Mouse (Mus musculus): ENCODE data around the gene Olfr536. TPM values are rescaled to one million over a fixed set of nuclear protein-coding genes. Genes with fewer than 3 reads are reported as not detected.
"Not testable (repeated sequence)": the region's sequence is repeated elsewhere in the genome, so short reads cannot be mapped to it uniquely, and the experiment has no call there.

The Olfr536 gene
- total RNA-seq (2012; rRNA removed), result not detected in 2 replicates

DNA sequence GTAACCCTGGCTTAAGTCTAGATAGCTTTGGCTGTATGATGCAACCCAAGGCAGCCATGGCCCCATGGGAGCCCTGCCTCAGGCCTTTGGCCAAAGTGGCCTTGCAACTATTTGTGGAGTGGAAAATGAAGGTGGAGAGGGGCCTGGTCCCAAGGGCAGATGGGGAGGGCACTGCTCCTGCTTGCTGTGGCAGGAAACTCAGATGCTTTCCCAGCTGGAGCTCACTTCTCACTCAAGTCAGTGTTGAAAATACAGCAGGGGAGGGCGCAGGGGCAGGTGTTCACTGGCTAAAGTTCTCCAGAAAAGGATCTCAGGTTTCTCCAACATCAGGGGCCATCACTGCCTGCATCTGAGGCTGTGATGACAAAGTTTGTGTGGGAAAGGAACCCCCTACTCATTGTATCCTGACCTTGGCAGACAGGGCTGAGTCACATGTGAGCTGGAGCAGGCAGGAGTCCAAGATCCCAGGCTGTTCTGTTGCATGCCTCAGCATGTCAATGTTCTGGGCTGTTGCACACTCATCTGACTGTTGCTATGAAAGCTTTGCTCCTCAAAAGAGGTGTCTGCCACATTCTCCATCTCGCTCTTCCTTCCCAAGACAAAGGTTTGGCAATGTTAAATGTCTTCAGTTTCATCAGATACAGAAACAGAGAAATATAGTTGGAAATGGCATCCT, at the start of gene Olfr536:
Gene Olfr536 (minus strand): TSS at position 51 of the 676 bp plus-strand sequence.
- H3K36me3 ChIP-seq (ENCODE audit: control insufficient read depth, insufficient read depth, low read length, poor library complexity, severe bottlenecking), result not testable (repeated sequence)

DNA sequence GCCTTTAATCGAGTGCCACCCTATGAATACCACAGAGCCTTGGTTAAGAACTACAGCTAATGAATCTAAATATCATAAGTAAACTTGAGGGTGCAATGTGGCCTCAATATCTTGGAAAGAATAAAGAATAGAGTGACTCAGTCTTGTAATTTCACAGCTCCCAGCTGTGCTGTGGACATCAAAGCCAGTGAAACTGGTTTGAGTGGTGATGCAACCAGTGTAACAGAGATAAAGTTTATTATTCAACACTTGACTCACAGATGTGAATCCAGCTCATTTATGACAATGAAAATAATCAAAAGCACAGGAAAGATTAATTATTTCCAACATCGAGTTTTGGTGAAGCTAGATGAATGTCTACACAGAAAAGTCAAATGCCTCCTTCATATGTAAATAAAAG, 32.5 kb upstream of the Olfr536 start:
- DNase-seq (ENCODE audit: low read depth, low spot score), result no peak
- Histone ChIP-seq H3K4me3 (ENCODE audit: insufficient read depth in 1 of 2, low read depth in 1 of 2, low read length in 2 of 2, poor library complexity in 1 of 2, severe bottlenecking in 1 of 2) (no peak overlapping the region), H3K9me3 (ENCODE audit: control insufficient read depth, insufficient read depth, low read depth, low read length) (no peaks in the 10 kb centered on the region), H3K36me3 (ENCODE audit: control insufficient read depth, insufficient read depth, low read length, poor library complexity, severe bottlenecking) (no peaks in the 10 kb centered on the region), H3K4me1 (ENCODE audit: control insufficient read depth in 2 of 2, insufficient read depth in 2 of 2, low read length in 2 of 2, poor library complexity in 1 of 2) (no peaks in the 10 kb centered on the region), H3K27ac (ENCODE audit: insufficient read depth, low read depth, low read length, poor library complexity, severe bottlenecking) (no peak overlapping the region), H3K9ac (ENCODE audit: insufficient read depth, low read depth, low read length, poor library complexity, severe bottlenecking) (no peak overlapping the region)
- no peak for TF ChIP-seq ZC3H11A (IDR thresholded peaks at IDR 0.05; ENCODE audit: borderline replicate concordance, low read depth, low read length)
- no peak for TF ChIP-seq HCFC1 (IDR thresholded peaks at IDR 0.05; ENCODE audit: borderline replicate concordance, insufficient read depth, low read length)
- TF ChIP-seq CHD2 (IDR thresholded peaks at IDR 0.05; ENCODE audit: low read depth, low read length), result no peak
- no peak for TF ChIP-seq MAFK (IDR thresholded peaks at IDR 0.05; ENCODE audit: insufficient read depth, low read depth, low read length)
- TF ChIP-seq ZNF384 (IDR thresholded peaks at IDR 0.05; ENCODE audit: low read depth, low read length), result no peak
- in situ Hi-C loops (cut with MboI; ENCODE audit: low sequenced_read_pairs in 2 of 2, unreplicated experiment in 2 of 2), result no loop called here

More for the DNA sequence above, at the start of gene Olfr536:
- H3K4me3 ChIP-seq (ENCODE audit: insufficient read depth in 1 of 2, low read depth in 1 of 2, low read length in 2 of 2, poor library complexity in 1 of 2, severe bottlenecking in 1 of 2); H3K9me3 ChIP-seq (ENCODE audit: control insufficient read depth, insufficient read depth, low read depth, low read length); H3K9ac ChIP-seq (ENCODE audit: insufficient read depth, low read depth, low read length, poor library complexity, severe bottlenecking); in situ Hi-C loops (cut with MboI; ENCODE audit: low sequenced_read_pairs in 2 of 2, unreplicated experiment in 2 of 2); DNase-seq (ENCODE audit: low read depth, low spot score); H3K27ac ChIP-seq (ENCODE audit: insufficient read depth, low read depth, low read length, poor library complexity, severe bottlenecking); H3K4me1 ChIP-seq (ENCODE audit: control insufficient read depth in 2 of 2, insufficient read depth in 2 of 2, low read length in 2 of 2, poor library complexity in 1 of 2): not testable (repeated sequence)

DNA sequence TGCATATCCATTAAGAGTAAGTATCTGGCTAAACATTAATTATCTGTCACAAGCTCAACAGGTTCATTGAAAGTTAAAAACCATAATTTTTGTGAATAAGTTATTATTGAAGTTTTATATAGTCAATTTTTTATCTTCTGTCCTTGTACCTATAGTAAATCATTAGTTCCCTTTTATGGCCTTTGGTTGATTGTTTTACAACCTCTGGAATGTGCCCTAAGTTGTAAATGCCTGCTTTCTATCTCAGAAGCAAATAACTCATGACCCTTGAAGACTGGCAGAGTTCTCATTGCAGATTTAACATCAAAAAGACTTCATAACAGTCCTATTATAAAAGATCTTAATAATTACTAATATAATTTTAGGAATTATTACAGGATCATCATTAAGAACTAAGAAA, 12.5 kb downstream of the Olfr536 start:
- no peaks in the 10 kb centered on the region for H3K9me3 ChIP-seq (ENCODE audit: control insufficient read depth, insufficient read depth, low read depth, low read length)
- H3K9ac ChIP-seq (ENCODE audit: insufficient read depth, low read depth, low read length, poor library complexity, severe bottlenecking), result no peak overlapping the region
- no peaks in the 10 kb centered on the region for H3K4me1 ChIP-seq (ENCODE audit: control insufficient read depth in 2 of 2, insufficient read depth in 2 of 2, low read length in 2 of 2, poor library complexity in 1 of 2)
- DNase-seq (ENCODE audit: low read depth, low spot score), result no peak
- no peak overlapping the region for H3K27ac ChIP-seq (ENCODE audit: insufficient read depth, low read depth, low read length, poor library complexity, severe bottlenecking)
- TF ChIP-seq MAFK (IDR thresholded peaks at IDR 0.05; ENCODE audit: insufficient read depth, low read depth, low read length) (no peak), ZC3H11A (IDR thresholded peaks at IDR 0.05; ENCODE audit: borderline replicate concordance, low read depth, low read length) (no peak), CHD2 (IDR thresholded peaks at IDR 0.05; ENCODE audit: low read depth, low read length) (no peak), HCFC1 (IDR thresholded peaks at IDR 0.05; ENCODE audit: borderline replicate concordance, insufficient read depth, low read length) (no peak), ZNF384 (IDR thresholded peaks at IDR 0.05; ENCODE audit: low read depth, low read length) (no peak)
- in situ Hi-C loops (cut with MboI; ENCODE audit: low sequenced_read_pairs in 2 of 2, unreplicated experiment in 2 of 2), result no loop called here
- no peaks in the 10 kb centered on the region for H3K36me3 ChIP-seq (ENCODE audit: control insufficient read depth, insufficient read depth, low read length, poor library complexity, severe bottlenecking)
- H3K4me3 ChIP-seq (ENCODE audit: insufficient read depth in 1 of 2, low read depth in 1 of 2, low read length in 2 of 2, poor library complexity in 1 of 2, severe bottlenecking in 1 of 2), result no peak overlapping the region

DNA sequence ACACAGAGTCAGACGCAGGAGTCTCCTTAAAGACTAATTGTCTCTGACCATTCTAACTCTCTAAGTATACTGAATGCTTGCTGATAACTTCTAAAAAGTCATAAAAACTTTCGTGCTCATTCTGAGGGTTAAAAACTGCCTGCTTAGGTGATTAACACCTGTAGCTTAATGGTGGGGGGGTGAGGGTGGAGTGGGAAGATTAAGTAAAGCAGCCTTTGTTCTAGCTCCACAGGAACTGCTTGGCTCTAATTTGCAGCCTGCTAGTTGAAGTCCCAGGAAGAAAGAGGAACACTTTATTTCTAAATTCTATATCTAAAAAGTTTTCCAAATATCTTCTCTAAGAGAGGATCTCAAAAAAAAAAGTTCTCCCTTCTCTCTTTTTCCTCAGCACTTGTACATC, 13.0 kb downstream of the Olfr536 start:
- Histone ChIP-seq H3K4me3 (ENCODE audit: insufficient read depth in 1 of 2, low read depth in 1 of 2, low read length in 2 of 2, poor library complexity in 1 of 2, severe bottlenecking in 1 of 2) (no peak overlapping the region), H3K9me3 (ENCODE audit: control insufficient read depth, insufficient read depth, low read depth, low read length) (no peaks in the 10 kb centered on the region), H3K36me3 (ENCODE audit: control insufficient read depth, insufficient read depth, low read length, poor library complexity, severe bottlenecking) (no peaks in the 10 kb centered on the region), H3K4me1 (ENCODE audit: control insufficient read depth in 2 of 2, insufficient read depth in 2 of 2, low read length in 2 of 2, poor library complexity in 1 of 2) (no peaks in the 10 kb centered on the region), H3K9ac (ENCODE audit: insufficient read depth, low read depth, low read length, poor library complexity, severe bottlenecking) (no peak overlapping the region), H3K27ac (ENCODE audit: insufficient read depth, low read depth, low read length, poor library complexity, severe bottlenecking) (no peak overlapping the region)
- DNase-seq (ENCODE audit: low read depth, low spot score), result no peak
- TF ChIP-seq ZNF384 (IDR thresholded peaks at IDR 0.05; ENCODE audit: low read depth, low read length), result no peak
- no peak for TF ChIP-seq MAFK (IDR thresholded peaks at IDR 0.05; ENCODE audit: insufficient read depth, low read depth, low read length)
- no peak for TF ChIP-seq CHD2 (IDR thresholded peaks at IDR 0.05; ENCODE audit: low read depth, low read length)
- TF ChIP-seq HCFC1 (IDR thresholded peaks at IDR 0.05; ENCODE audit: borderline replicate concordance, insufficient read depth, low read length), result no peak
- no peak for TF ChIP-seq ZC3H11A (IDR thresholded peaks at IDR 0.05; ENCODE audit: borderline replicate concordance, low read depth, low read length)
- in situ Hi-C loops (cut with MboI; ENCODE audit: low sequenced_read_pairs in 2 of 2, unreplicated experiment in 2 of 2), result no loop called here

DNA sequence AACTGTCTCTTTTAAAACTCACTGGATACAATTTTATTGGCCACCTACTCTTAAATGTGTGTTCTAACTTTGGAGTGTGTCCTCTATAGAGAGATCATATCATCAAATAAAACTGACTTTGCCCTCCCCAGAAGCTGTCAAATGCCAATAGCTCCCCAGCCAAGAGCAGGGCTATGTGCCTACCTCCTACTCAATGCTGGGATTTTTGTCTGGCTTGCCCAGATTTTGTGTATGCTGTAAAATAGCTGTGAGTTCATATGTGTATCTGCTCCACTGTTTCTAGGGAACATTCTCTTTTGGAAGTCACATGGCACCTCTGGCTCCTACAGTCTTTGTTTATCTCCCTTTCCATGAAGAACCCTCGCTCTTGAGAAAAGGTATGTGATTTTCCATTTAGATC, 18.2 kb downstream of the Olfr536 start:
- in situ Hi-C loops (cut with MboI; ENCODE audit: low sequenced_read_pairs in 2 of 2, unreplicated experiment in 2 of 2), result no loop called here
- no peak overlapping the region for H3K9ac ChIP-seq (ENCODE audit: insufficient read depth, low read depth, low read length, poor library complexity, severe bottlenecking)
- TF ChIP-seq CHD2 (IDR thresholded peaks at IDR 0.05; ENCODE audit: low read depth, low read length), result no peak
- TF ChIP-seq MAFK (IDR thresholded peaks at IDR 0.05; ENCODE audit: insufficient read depth, low read depth, low read length), result no peak
- no peak for TF ChIP-seq ZC3H11A (IDR thresholded peaks at IDR 0.05; ENCODE audit: borderline replicate concordance, low read depth, low read length)
- TF ChIP-seq ZNF384 (IDR thresholded peaks at IDR 0.05; ENCODE audit: low read depth, low read length), result no peak
- TF ChIP-seq HCFC1 (IDR thresholded peaks at IDR 0.05; ENCODE audit: borderline replicate concordance, insufficient read depth, low read length), result no peak

More for the DNA sequence above, 18.2 kb downstream of the Olfr536 start:
- H3K9me3 ChIP-seq (ENCODE audit: control insufficient read depth, insufficient read depth, low read depth, low read length), result no peaks in the 10 kb centered on the region
- DNase-seq (ENCODE audit: low read depth, low spot score), result no peak
- H3K4me1 ChIP-seq (ENCODE audit: control insufficient read depth in 2 of 2, insufficient read depth in 2 of 2, low read length in 2 of 2, poor library complexity in 1 of 2), result no peaks in the 10 kb centered on the region
- H3K4me3 ChIP-seq (ENCODE audit: insufficient read depth in 1 of 2, low read depth in 1 of 2, low read length in 2 of 2, poor library complexity in 1 of 2, severe bottlenecking in 1 of 2), result no peak overlapping the region
- H3K27ac ChIP-seq (ENCODE audit: insufficient read depth, low read depth, low read length, poor library complexity, severe bottlenecking), result no peak overlapping the region
- no peaks in the 10 kb centered on the region for H3K36me3 ChIP-seq (ENCODE audit: control insufficient read depth, insufficient read depth, low read length, poor library complexity, severe bottlenecking)

Measured in ES-E14 (cell line).